Mouse (Mus musculus) MEL (cell line): ENCODE data around the gene Maff. TPM values are rescaled to one million over a fixed set of nuclear protein-coding genes. Genes with fewer than 3 reads are reported as not detected.

Experiments used
- DNase-seq: peaks from one replicate; pipeline ENCODE4 v3.0.0; 2011; ENCODE audit warnings: low read depth, low spot score
- H3K27ac ChIP-seq: 2 replicates; pipeline ENCODE4 v1.5.1; 2012; ENCODE audit warnings: low read depth, mild to moderate bottlenecking, control low read depth, low read length, moderate library complexity; ENCODE audit not compliant: control insufficient read depth
- H3K27me3 ChIP-seq, 2 experiments: fragments of 150-350 bp in 1 of 2; sonication (generic) in 1 of 2; 2 replicates each; pipeline ENCODE4 v1.6.1; 2012; ENCODE audit warnings: low read length in 2 of 2, mild to moderate bottlenecking in 2 of 2, improper control_type of control experiment in 1 of 2, moderate library complexity in 1 of 2; ENCODE audit not compliant: insufficient read depth in 2 of 2, control insufficient read depth in 1 of 2
- H3K36me3 ChIP-seq, 2 experiments: 2 replicates each; pipeline ENCODE4 v1.6.1; 2012 to 2014; ENCODE audit warnings: low read length in 2 of 2, improper control_type of control experiment in 1 of 2, inconsistent platforms in 1 of 2, mild to moderate bottlenecking in 1 of 2; ENCODE audit not compliant: insufficient read depth in 2 of 2, control insufficient read depth in 1 of 2
- H3K4me1 ChIP-seq, 2 experiments: fragments of 150-350 bp in 1 of 2; sonication (generic) in 1 of 2; 2 replicates each; pipeline ENCODE4 v1.6.1; 2012; ENCODE audit warnings: low read length in 2 of 2, improper control_type of control experiment in 1 of 2, mild to moderate bottlenecking in 1 of 2; ENCODE audit not compliant: insufficient read depth in 2 of 2, control insufficient read depth in 1 of 2
- H3K4me3 ChIP-seq, 2 experiments: fragments of 150-350 bp in 1 of 2; sonication (generic) in 1 of 2; 2 replicates each; pipeline ENCODE4 v1.5.1; 2012; ENCODE audit warnings: low read depth in 2 of 2, low read length in 2 of 2, mild to moderate bottlenecking in 2 of 2, moderate library complexity in 2 of 2, control low read depth in 1 of 2, improper control_type of control experiment in 1 of 2; ENCODE audit not compliant: control insufficient read depth in 1 of 2, insufficient read depth in 1 of 2
- H3K79me2 ChIP-seq: 2 replicates; pipeline ENCODE4 v1.6.1; 2012; ENCODE audit warnings: mild to moderate bottlenecking, low read length, moderate library complexity; ENCODE audit not compliant: control insufficient read depth, poor library complexity, insufficient read depth
- H3K9ac ChIP-seq: 2 replicates; pipeline ENCODE4 v1.6.1; 2012; ENCODE audit warnings: low read depth, mild to moderate bottlenecking, control low read depth, low read length, moderate library complexity; ENCODE audit not compliant: control insufficient read depth, poor library complexity, severe bottlenecking
- H3K9me3 ChIP-seq: fragments of 150-350 bp; sonication (generic); replicated peaks from 2 replicates; pipeline ENCODE4 v1.6.1; 2012; ENCODE audit warnings: mild to moderate bottlenecking, low read length, improper control_type of control experiment, moderate library complexity; ENCODE audit not compliant: insufficient read depth
- BHLHE40 ChIP-seq: IDR thresholded peaks from 2 replicates; pipeline ENCODE4 v1.6.1; 2012; ENCODE audit warnings: low read depth, mild to moderate bottlenecking, inconsistent platforms, low read length, improper control_type of control experiment, borderline replicate concordance
- CHD1 ChIP-seq: IDR thresholded peaks from 2 replicates; pipeline ENCODE4 v1.6.1; 2012; ENCODE audit warnings: low read depth, mild to moderate bottlenecking, inconsistent platforms, low read length, improper control_type of control experiment
- CHD2 ChIP-seq: IDR thresholded peaks from 2 replicates; pipeline ENCODE4 v1.6.1; 2011; ENCODE audit warnings: low read length, improper control_type of control experiment
- CTCF ChIP-seq, 3 experiments: IDR thresholded peaks in 2 of 3; conservative IDR thresholded peaks in 1 of 3; 2 replicates each; pipeline ENCODE4 v1.5.1; 2011 to 2012; ENCODE audit warnings: low read length in 3 of 3, low read depth in 2 of 3, mild to moderate bottlenecking in 2 of 3, improper control_type of control experiment in 1 of 3, inconsistent platforms in 1 of 3, mixed read lengths in 1 of 3, moderate library complexity in 1 of 3; ENCODE audit not compliant: control insufficient read depth in 1 of 3, insufficient read depth in 1 of 3, poor library complexity in 1 of 3, severe bottlenecking in 1 of 3
- ELF1 ChIP-seq: IDR thresholded peaks from 2 replicates; pipeline ENCODE4 v1.6.1; 2014; ENCODE audit warnings: low read depth, mild to moderate bottlenecking, inconsistent platforms, low read length, improper control_type of control experiment, moderate library complexity
- GABPA ChIP-seq: IDR thresholded peaks from 2 replicates; pipeline ENCODE4 v1.6.1; 2012; ENCODE audit warnings: low read depth, mild to moderate bottlenecking, inconsistent platforms, low read length, improper control_type of control experiment, moderate library complexity
- MAZ ChIP-seq: IDR thresholded peaks from 2 replicates; pipeline ENCODE4 v1.6.1; 2012; ENCODE audit warnings: low read depth, mild to moderate bottlenecking, inconsistent platforms, low read length, improper control_type of control experiment
- MYC ChIP-seq: IDR thresholded peaks from 2 replicates; pipeline ENCODE4 v1.6.1; 2011; ENCODE audit warnings: low read depth, mild to moderate bottlenecking, low read length, improper control_type of control experiment, moderate library complexity
- NELFE ChIP-seq: IDR thresholded peaks from 2 replicates; pipeline ENCODE4 v1.6.1; 2011; ENCODE audit warnings: low read depth, low read length, improper control_type of control experiment
- POLR2A ChIP-seq, 2 experiments: IDR thresholded peaks; 2 replicates each; pipeline ENCODE4 v1.6.1; 2011 to 2012; ENCODE audit warnings: low read length in 2 of 2, mild to moderate bottlenecking in 2 of 2, control low read depth in 1 of 2, improper control_type of control experiment in 1 of 2, low read depth in 1 of 2, moderate library complexity in 1 of 2; ENCODE audit not compliant: control insufficient read depth in 1 of 2, insufficient read depth in 1 of 2, poor library complexity in 1 of 2
- POLR2AphosphoS2 ChIP-seq: IDR thresholded peaks from 2 replicates; pipeline ENCODE4 v1.6.1; 2011; ENCODE audit warnings: low read length, improper control_type of control experiment
- POLR2AphosphoS5 ChIP-seq: IDR thresholded peaks from 2 replicates; pipeline ENCODE4 v1.6.1; 2012; ENCODE audit warnings: low read depth, borderline replicate concordance, mild to moderate bottlenecking, inconsistent platforms, low read length, moderate library complexity, mixed read lengths
- TAL1 ChIP-seq: IDR thresholded peaks from 2 replicates; pipeline ENCODE4 v1.6.1; 2012; ENCODE audit warnings: mild to moderate bottlenecking, inconsistent platforms, low read length, moderate library complexity, mixed read lengths
- TCF12 ChIP-seq: IDR thresholded peaks from 2 replicates; pipeline ENCODE4 v1.6.1; 2014; ENCODE audit warnings: low read depth, mild to moderate bottlenecking, inconsistent platforms, low read length, improper control_type of control experiment, moderate library complexity
- UBTF ChIP-seq: IDR thresholded peaks from 2 replicates; pipeline ENCODE4 v1.6.1; 2012; ENCODE audit warnings: low read depth, mild to moderate bottlenecking, inconsistent platforms, low read length, improper control_type of control experiment, moderate library complexity, borderline replicate concordance; ENCODE audit not compliant: insufficient read depth
- USF2 ChIP-seq, 2 experiments: IDR thresholded peaks; 2 replicates each; pipeline ENCODE4 v1.6.1; 2011 to 2012; ENCODE audit warnings: improper control_type of control experiment in 2 of 2, low read length in 2 of 2, borderline replicate concordance in 1 of 2, inconsistent platforms in 1 of 2, low read depth in 1 of 2, mild to moderate bottlenecking in 1 of 2; ENCODE audit not compliant: insufficient read depth in 1 of 2
- ZC3H11A ChIP-seq: IDR thresholded peaks from 2 replicates; pipeline ENCODE4 v1.6.1; 2012; ENCODE audit warnings: low read depth, mild to moderate bottlenecking, inconsistent platforms, low read length, improper control_type of control experiment
- ZMIZ1 ChIP-seq: IDR thresholded peaks from 2 replicates; pipeline ENCODE4 v1.6.1; 2012; ENCODE audit warnings: low read depth, mild to moderate bottlenecking, inconsistent platforms, low read length, improper control_type of control experiment, moderate library complexity
- ZNF384 ChIP-seq: IDR thresholded peaks from 2 replicates; pipeline ENCODE4 v1.6.1; 2012; ENCODE audit warnings: low read depth, mild to moderate bottlenecking, inconsistent platforms, low read length, improper control_type of control experiment
- polyA plus RNA-seq, 2 experiments: library from polyadenylated mRNA; stranded (reverse) in 1 of 2; unstranded in 1 of 2; fragments of >175 nt in 1 of 2; fragments of >200 nt in 1 of 2; gene quantifications; 2 replicates each; pipeline versions ENCODE4 v1.2.1 to v1.2.4; 2012; ENCODE audit warnings: low replicate concordance in 2 of 2, low read depth in 1 of 2; ENCODE audit not compliant: insufficient read length in 2 of 2, insufficient read depth in 1 of 2, missing spikeins in 1 of 2
- total RNA-seq: library from RNA; depleted of rRNA; stranded (reverse); fragments of 300-350 nt; gene quantifications from 2 replicates; pipeline ENCODE4 v1.2.3, GENCODE M21; 2012

Maff gene
- total and polyA plus RNA-seq, 3 experiments: 3.3 to 5.8 TPM; not detected in 1

DNA sequence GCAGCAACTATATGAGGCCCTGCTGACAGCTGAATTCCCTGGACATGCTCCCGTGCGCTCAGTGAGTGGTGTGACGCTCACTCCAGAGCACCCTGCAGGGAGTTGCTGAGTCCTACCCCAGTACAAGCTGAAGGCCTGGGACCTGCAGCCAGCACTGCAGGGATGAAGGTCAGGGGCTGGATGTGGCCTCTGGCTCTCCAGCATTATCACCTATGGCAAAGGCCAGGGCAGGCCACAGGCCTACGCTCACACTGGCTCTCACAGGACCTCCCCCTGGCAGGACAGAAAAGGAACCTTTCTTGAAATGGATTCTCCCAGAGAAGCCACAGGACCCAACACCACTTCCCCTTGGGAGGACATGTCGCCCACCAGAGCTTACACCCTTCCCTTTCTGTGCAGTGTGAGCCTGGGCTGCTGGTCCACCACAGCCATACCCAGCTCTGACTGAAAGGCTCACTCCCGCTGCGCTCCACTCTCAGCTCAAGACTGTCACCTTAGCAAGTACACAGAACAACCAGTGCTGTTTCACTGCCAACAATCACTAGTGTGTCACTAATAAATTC lies 23.9 kb downstream of the Maff start:
- Histone ChIP-seq H3K79me2 (no peaks in the 10 kb centered on the region), H3K4me1 (no peaks in the 10 kb centered on the region), H3K4me3 (no peak overlapping the region), H3K36me3 (no peaks in the 10 kb centered on the region), H3K9me3 (no peaks in the 10 kb centered on the region), H3K9ac (no peak overlapping the region), H3K27me3 (no peaks in the 10 kb centered on the region), H3K27ac (no peak overlapping the region)
- no peak for DNase-seq
- TF ChIP-seq POLR2AphosphoS2 (no peak), CHD2 (no peak), TAL1 (no peak), TCF12 (no peak), POLR2AphosphoS5 (no peak), GABPA (no peak), UBTF (no peak), ZMIZ1 (no peak), ZNF384 (no peak)

DNA sequence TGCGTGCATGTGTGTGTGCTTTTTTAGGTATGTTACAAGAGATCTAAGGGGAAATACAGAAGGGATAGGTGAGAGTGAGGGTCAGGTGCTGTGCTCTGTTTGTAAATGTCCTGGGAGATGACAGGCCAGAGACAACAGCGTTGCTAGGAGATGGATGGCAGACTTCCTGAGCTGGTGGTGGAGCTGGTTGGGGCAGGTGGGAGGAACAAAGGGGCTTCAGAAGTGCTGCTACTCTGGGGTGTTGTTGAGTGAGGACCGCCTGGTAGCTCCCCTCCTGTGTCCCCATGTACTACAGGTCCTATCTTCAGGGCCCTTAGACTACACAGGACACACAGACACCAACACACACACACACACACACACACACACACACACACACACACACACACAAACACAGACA lies 28.3 kb downstream of the Maff start:
- no peak overlapping the region for H3K27ac ChIP-seq
- H3K4me3 ChIP-seq: no peak overlapping the region
- H3K9me3 ChIP-seq: no peaks in the 10 kb centered on the region
- H3K79me2 ChIP-seq: no peaks in the 10 kb centered on the region
- no peak overlapping the region for H3K9ac ChIP-seq
- H3K4me1 ChIP-seq: no peaks in the 10 kb centered on the region
- DNase-seq: no peak
- no peaks in the 10 kb centered on the region; a peak in 1 of 4 replicates for H3K36me3 ChIP-seq
- H3K27me3 ChIP-seq: no peaks in the 10 kb centered on the region
- no peak for TF ChIP-seq BHLHE40
- TF ChIP-seq CTCF (IDR thresholded peaks at IDR 0.05 in 2 of 3, conservative IDR thresholded peaks at IDR 0.05 in 1 of 3; ENCODE audit: control insufficient read depth in 1 of 3, insufficient read depth in 1 of 3, low read depth in 2 of 3, low read length in 3 of 3, poor library complexity in 1 of 3, severe bottlenecking in 1 of 3): no peak
- no peak for TF ChIP-seq ELF1
- no peak for TF ChIP-seq CHD1
- no peak for TF ChIP-seq NELFE
- TF ChIP-seq MYC: no peak
- no peak for TF ChIP-seq MAZ
- no peak for TF ChIP-seq ZC3H11A
- no peak for TF ChIP-seq USF2 (IDR thresholded peaks at IDR 0.05; ENCODE audit: borderline replicate concordance in 1 of 2, insufficient read depth in 1 of 2, low read depth in 1 of 2, low read length in 2 of 2)
- TF ChIP-seq POLR2A (IDR thresholded peaks at IDR 0.05; ENCODE audit: control insufficient read depth in 1 of 2, insufficient read depth in 1 of 2, low read depth in 1 of 2, low read length in 2 of 2, poor library complexity in 1 of 2): no peak
- TF ChIP-seq POLR2AphosphoS5: no peak
